Mouse (Mus musculus) MEL (cell line): ENCODE results near the gene Zfp729a. TPM values are rescaled to one million over a fixed set of nuclear protein-coding genes. Genes with fewer than 3 reads are reported as not detected.
A peak's percentile ranks its signal among the peaks of the same experiment; 100 is the strongest.

Source experiments
- DNase-seq: peaks from one replicate; pipeline ENCODE4 v3.0.0; 2011; ENCODE audit warnings: low read depth, low spot score
- H3K27ac ChIP-seq: 2 replicates; pipeline ENCODE4 v1.5.1; 2012; ENCODE audit warnings: low read depth, mild to moderate bottlenecking, control low read depth, low read length, moderate library complexity; ENCODE audit not compliant: control insufficient read depth
- H3K27me3 ChIP-seq, 2 experiments: fragments of 150-350 bp in 1 of 2; sonication (generic) in 1 of 2; 2 replicates each; pipeline ENCODE4 v1.6.1; 2012; ENCODE audit warnings: low read length in 2 of 2, mild to moderate bottlenecking in 2 of 2, improper control_type of control experiment in 1 of 2, moderate library complexity in 1 of 2; ENCODE audit not compliant: insufficient read depth in 2 of 2, control insufficient read depth in 1 of 2
- H3K36me3 ChIP-seq, 2 experiments: 2 replicates each; pipeline ENCODE4 v1.6.1; 2012 to 2014; ENCODE audit warnings: low read length in 2 of 2, improper control_type of control experiment in 1 of 2, inconsistent platforms in 1 of 2, mild to moderate bottlenecking in 1 of 2; ENCODE audit not compliant: insufficient read depth in 2 of 2, control insufficient read depth in 1 of 2
- H3K4me1 ChIP-seq, 2 experiments: fragments of 150-350 bp in 1 of 2; sonication (generic) in 1 of 2; 2 replicates each; pipeline ENCODE4 v1.6.1; 2012; ENCODE audit warnings: low read length in 2 of 2, improper control_type of control experiment in 1 of 2, mild to moderate bottlenecking in 1 of 2; ENCODE audit not compliant: insufficient read depth in 2 of 2, control insufficient read depth in 1 of 2
- H3K4me3 ChIP-seq, 2 experiments: fragments of 150-350 bp in 1 of 2; sonication (generic) in 1 of 2; 2 replicates each; pipeline ENCODE4 v1.5.1; 2012; ENCODE audit warnings: low read depth in 2 of 2, low read length in 2 of 2, mild to moderate bottlenecking in 2 of 2, moderate library complexity in 2 of 2, control low read depth in 1 of 2, improper control_type of control experiment in 1 of 2; ENCODE audit not compliant: control insufficient read depth in 1 of 2, insufficient read depth in 1 of 2
- H3K79me2 ChIP-seq: 2 replicates; pipeline ENCODE4 v1.6.1; 2012; ENCODE audit warnings: mild to moderate bottlenecking, low read length, moderate library complexity; ENCODE audit not compliant: control insufficient read depth, poor library complexity, insufficient read depth
- H3K9ac ChIP-seq: 2 replicates; pipeline ENCODE4 v1.6.1; 2012; ENCODE audit warnings: low read depth, mild to moderate bottlenecking, control low read depth, low read length, moderate library complexity; ENCODE audit not compliant: control insufficient read depth, poor library complexity, severe bottlenecking
- H3K9me3 ChIP-seq: fragments of 150-350 bp; sonication (generic); replicated peaks from 2 replicates; pipeline ENCODE4 v1.6.1; 2012; ENCODE audit warnings: mild to moderate bottlenecking, low read length, improper control_type of control experiment, moderate library complexity; ENCODE audit not compliant: insufficient read depth
- CTCF ChIP-seq, 3 experiments: IDR thresholded peaks in 2 of 3; conservative IDR thresholded peaks in 1 of 3; 2 replicates each; pipeline ENCODE4 v1.5.1; 2011 to 2012; ENCODE audit warnings: low read length in 3 of 3, low read depth in 2 of 3, mild to moderate bottlenecking in 2 of 3, improper control_type of control experiment in 1 of 3, inconsistent platforms in 1 of 3, mixed read lengths in 1 of 3, moderate library complexity in 1 of 3; ENCODE audit not compliant: control insufficient read depth in 1 of 3, insufficient read depth in 1 of 3, poor library complexity in 1 of 3, severe bottlenecking in 1 of 3
- ELF1 ChIP-seq: IDR thresholded peaks from 2 replicates; pipeline ENCODE4 v1.6.1; 2014; ENCODE audit warnings: low read depth, mild to moderate bottlenecking, inconsistent platforms, low read length, improper control_type of control experiment, moderate library complexity
- ETS1 ChIP-seq: IDR thresholded peaks from 2 replicates; pipeline ENCODE4 v1.6.1; 2012; ENCODE audit warnings: low read depth, mild to moderate bottlenecking, inconsistent platforms, low read length, improper control_type of control experiment, moderate library complexity
- GABPA ChIP-seq: IDR thresholded peaks from 2 replicates; pipeline ENCODE4 v1.6.1; 2012; ENCODE audit warnings: low read depth, mild to moderate bottlenecking, inconsistent platforms, low read length, improper control_type of control experiment, moderate library complexity
- GATA1 ChIP-seq: IDR thresholded peaks from 2 replicates; pipeline ENCODE4 v1.6.1; 2011; ENCODE audit warnings: low read depth, low read length, improper control_type of control experiment
- MAFK ChIP-seq: IDR thresholded peaks from 2 replicates; pipeline ENCODE4 v1.6.1; 2011; ENCODE audit warnings: low read depth, mild to moderate bottlenecking, low read length, improper control_type of control experiment, borderline replicate concordance
- MAX ChIP-seq: IDR thresholded peaks from 2 replicates; pipeline ENCODE4 v1.6.1; 2011; ENCODE audit warnings: low read length, improper control_type of control experiment
- MAZ ChIP-seq: IDR thresholded peaks from 2 replicates; pipeline ENCODE4 v1.6.1; 2012; ENCODE audit warnings: low read depth, mild to moderate bottlenecking, inconsistent platforms, low read length, improper control_type of control experiment
- MXI1 ChIP-seq: IDR thresholded peaks from 2 replicates; pipeline ENCODE4 v1.6.1; 2011; ENCODE audit warnings: mild to moderate bottlenecking, low read depth, low read length, improper control_type of control experiment
- POLR2AphosphoS5 ChIP-seq: IDR thresholded peaks from 2 replicates; pipeline ENCODE4 v1.6.1; 2012; ENCODE audit warnings: low read depth, borderline replicate concordance, mild to moderate bottlenecking, inconsistent platforms, low read length, moderate library complexity, mixed read lengths
- RAD21 ChIP-seq: IDR thresholded peaks from 2 replicates; pipeline ENCODE4 v1.6.1; 2011; ENCODE audit warnings: mild to moderate bottlenecking, low read depth, low read length, improper control_type of control experiment
- RCOR1 ChIP-seq: IDR thresholded peaks from 2 replicates; pipeline ENCODE4 v1.6.1; 2012; ENCODE audit warnings: low read depth, mild to moderate bottlenecking, inconsistent platforms, low read length, improper control_type of control experiment
- SIN3A ChIP-seq: IDR thresholded peaks from 2 replicates; pipeline ENCODE4 v1.6.1; 2012; ENCODE audit warnings: low read length, improper control_type of control experiment, inconsistent platforms
- SMC3 ChIP-seq: IDR thresholded peaks from 2 replicates; pipeline ENCODE4 v1.6.1; 2011; ENCODE audit warnings: low read depth, low read length, improper control_type of control experiment
- TAL1 ChIP-seq: IDR thresholded peaks from 2 replicates; pipeline ENCODE4 v1.6.1; 2012; ENCODE audit warnings: mild to moderate bottlenecking, inconsistent platforms, low read length, moderate library complexity, mixed read lengths
- USF2 ChIP-seq, 2 experiments: IDR thresholded peaks; 2 replicates each; pipeline ENCODE4 v1.6.1; 2011 to 2012; ENCODE audit warnings: improper control_type of control experiment in 2 of 2, low read length in 2 of 2, borderline replicate concordance in 1 of 2, inconsistent platforms in 1 of 2, low read depth in 1 of 2, mild to moderate bottlenecking in 1 of 2; ENCODE audit not compliant: insufficient read depth in 1 of 2
- ZKSCAN1 ChIP-seq: IDR thresholded peaks from 2 replicates; pipeline ENCODE4 v1.6.1; 2012; ENCODE audit warnings: low read depth, mild to moderate bottlenecking, inconsistent platforms, low read length, improper control_type of control experiment, moderate library complexity
- ZMIZ1 ChIP-seq: IDR thresholded peaks from 2 replicates; pipeline ENCODE4 v1.6.1; 2012; ENCODE audit warnings: low read depth, mild to moderate bottlenecking, inconsistent platforms, low read length, improper control_type of control experiment, moderate library complexity
- ZNF384 ChIP-seq: IDR thresholded peaks from 2 replicates; pipeline ENCODE4 v1.6.1; 2012; ENCODE audit warnings: low read depth, mild to moderate bottlenecking, inconsistent platforms, low read length, improper control_type of control experiment
- polyA plus RNA-seq, 2 experiments: library from polyadenylated mRNA; stranded (reverse) in 1 of 2; unstranded in 1 of 2; fragments of >175 nt in 1 of 2; fragments of >200 nt in 1 of 2; gene quantifications; 2 replicates each; pipeline versions ENCODE4 v1.2.1 to v1.2.4; 2012; ENCODE audit warnings: low replicate concordance in 2 of 2, low read depth in 1 of 2; ENCODE audit not compliant: insufficient read length in 2 of 2, insufficient read depth in 1 of 2, missing spikeins in 1 of 2
- total RNA-seq: library from RNA; depleted of rRNA; stranded (reverse); fragments of 300-350 nt; gene quantifications from 2 replicates; pipeline ENCODE4 v1.2.3, GENCODE M21; 2012

The Zfp729a gene
- total and polyA plus RNA-seq, 3 experiments = 2.6 to 2.7 TPM; not detected in 1

DNA sequence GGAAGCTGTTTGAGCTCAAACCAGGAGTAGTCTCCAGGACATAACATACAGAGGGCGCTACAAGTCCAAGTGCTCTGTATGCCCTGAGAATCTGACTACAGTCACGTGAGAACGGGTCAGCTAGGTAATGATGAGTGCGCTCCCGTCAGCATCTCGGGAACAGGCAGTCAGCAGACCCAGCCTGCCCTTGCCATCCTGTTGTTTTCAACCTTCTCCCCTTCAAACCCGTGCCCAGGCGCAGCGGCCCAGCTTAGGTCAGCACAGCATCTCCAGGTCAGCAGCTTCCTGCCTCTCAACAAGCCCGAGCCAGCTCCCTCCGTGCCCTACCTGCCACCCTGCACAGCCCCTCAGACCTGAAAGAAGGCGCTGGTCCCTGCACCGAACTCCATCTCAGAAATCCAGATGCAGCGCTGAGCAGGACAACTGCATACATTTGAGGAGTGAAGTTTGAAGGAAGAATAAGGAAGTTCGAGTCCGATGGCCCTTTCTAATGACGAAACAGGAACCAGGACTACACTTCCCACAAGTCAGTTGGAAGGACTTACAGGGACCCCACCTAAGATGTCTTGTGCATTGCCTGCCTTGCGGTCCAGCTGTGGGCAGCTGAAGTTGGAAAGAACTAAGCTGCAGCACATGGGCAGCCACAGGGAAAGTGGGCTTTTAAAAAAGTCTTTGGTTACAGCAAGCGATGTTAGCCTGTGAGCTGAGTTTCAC is at the start of gene Zfp729a, which contains the start of gene Gm49345 (continued):
- TF ChIP-seq USF2 (IDR thresholded peaks at IDR 0.05; ENCODE audit: borderline replicate concordance in 1 of 2, insufficient read depth in 1 of 2, low read depth in 1 of 2, low read length in 2 of 2) (no peak), TAL1 (no peak), MAZ (no peak), SMC3 (peak; percentile 36)
- TF ChIP-seq, all 39 proteins: peak for 17

DNA sequence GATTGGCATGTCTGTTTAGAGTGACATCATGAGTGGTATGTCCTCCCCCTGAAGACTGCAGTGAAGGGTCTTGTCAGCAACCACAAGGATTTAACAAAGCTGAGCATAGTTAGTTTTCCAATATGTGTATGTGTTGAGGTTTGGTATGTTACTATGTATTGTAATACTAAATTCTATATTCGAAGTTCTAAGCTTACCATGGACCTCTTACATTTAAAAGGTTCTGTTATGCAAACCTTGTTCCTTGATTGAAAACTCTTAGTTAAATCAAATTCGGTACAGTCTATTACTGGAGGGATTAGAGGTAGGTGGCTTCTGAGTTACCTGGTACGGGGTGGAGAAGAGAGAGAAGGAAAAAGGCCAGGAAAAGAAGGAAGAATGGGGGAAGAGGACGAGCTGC is 49.4 kb upstream of the Zfp729a start, which contains the start of gene Zfp738:
TSS of gene Zfp738 (minus strand) at position 101 of the 400 bp plus-strand sequence.
- no peak within 1 kb of the TSS for H3K4me3 ChIP-seq
- H3K4me1 ChIP-seq = 0 out of 4 replicates have a peak, but pooled peaks cover 0 to 2% of the 10 kb centered on the region in 2 experiments
- H3K9ac ChIP-seq = no peak within 1 kb of the TSS
- H3K79me2 ChIP-seq = 0 out of 2 replicates have a peak, but pooled peaks cover 2% of the 10 kb centered on the region
- TF ChIP-seq GATA1 = no peak
- TF ChIP-seq ZNF384 = no peak
- no peak for TF ChIP-seq POLR2AphosphoS5
- TF ChIP-seq GABPA = no peak
- no peak for TF ChIP-seq SIN3A
- TF ChIP-seq MXI1 = no peak
- TF ChIP-seq CTCF (IDR thresholded peaks at IDR 0.05 in 2 of 3, conservative IDR thresholded peaks at IDR 0.05 in 1 of 3; ENCODE audit: control insufficient read depth in 1 of 3, insufficient read depth in 1 of 3, low read depth in 2 of 3, low read length in 3 of 3, poor library complexity in 1 of 3, severe bottlenecking in 1 of 3) = no peak
- TF ChIP-seq RAD21 = no peak
- no peak for TF ChIP-seq SMC3
- TF ChIP-seq MAX = no peak
- no peak for TF ChIP-seq ZMIZ1
- no peak for TF ChIP-seq ETS1
- TF ChIP-seq RCOR1 = no peak
- TF ChIP-seq ZKSCAN1 = no peak
- no peak for TF ChIP-seq USF2 (IDR thresholded peaks at IDR 0.05; ENCODE audit: borderline replicate concordance in 1 of 2, insufficient read depth in 1 of 2, low read depth in 1 of 2, low read length in 2 of 2)
- no peak for TF ChIP-seq ELF1
- no peak for TF ChIP-seq MAFK
- DNase-seq = no peak
- no peaks in the 10 kb centered on the region for H3K9me3 ChIP-seq
- no peaks in the 10 kb centered on the region; a peak in 1 of 4 replicates for H3K36me3 ChIP-seq
- H3K27me3 ChIP-seq = no peaks in the 10 kb centered on the region
- no peak within 1 kb of the TSS for H3K27ac ChIP-seq
